8 mouse cellular contexts compared by ENCODE assay signal in genomic region chr17:33810334-33811141, GRCm38 (mm10). TPM values are rescaled to one million over a fixed set of nuclear protein-coding genes. Genes with fewer than 3 reads are reported as not detected.
A peak's percentile ranks its signal among the peaks of the same experiment; 100 is the strongest.
DNase-seq lines count a peak whose midpoint lies in the region; ATAC-seq lines count a peak whose summit lies in the region.

Gene Kank3, plus strand, starts transcription at chr17:33810519.

- peak; percentile 87 for ATAC-seq in heart, embryonic 13.5 days (ENCODE audit: extremely low read depth, insufficient number of reproducible peaks, low FRiP score, low TSS enrichment)
- ATAC-seq in liver, embryonic 12.5 days: peak; percentile 96
- ATAC-seq in stomach, embryonic 15.5 days (ENCODE audit: insufficient read depth, low FRiP score, low read depth): peak; percentile 96

- peak within 1 kb of the TSS; percentile 69 for H3K4me3 ChIP-seq in brown adipose tissue, adult 24 weeks (ENCODE audit: insufficient read depth, low read depth, low read length)
- H3K4me3 ChIP-seq in heart, embryonic 13.5 days: peak within 1 kb of the TSS; percentile 64
- peak within 1 kb of the TSS; percentile 62 for H3K4me3 ChIP-seq in liver, embryonic 12.5 days
- peak within 1 kb of the TSS; percentile 54 for H3K4me3 ChIP-seq in stomach, embryonic 15.5 days (replicated peaks)

- H3K9ac ChIP-seq in heart, embryonic 13.5 days: peak within 1 kb of the TSS; percentile 81
- H3K9ac ChIP-seq in liver, embryonic 12.5 days: peak within 1 kb of the TSS; percentile 64
- H3K9ac ChIP-seq in stomach, embryonic 15.5 days: 0 out of 2 replicates have a peak within 1 kb of the TSS, but pooled peaks have one; percentile 13

- H3K4me1 ChIP-seq in brown adipose tissue, adult 24 weeks (ENCODE audit: control insufficient read depth, insufficient read depth, insufficient read length, low read length): no peaks in the 10 kb centered on the region
- H3K4me1 ChIP-seq in heart, embryonic 13.5 days: peaks cover 35% of the 10 kb centered on the region
- peaks cover 23% of the 10 kb centered on the region for H3K4me1 ChIP-seq in liver, embryonic 12.5 days
- 0 out of 2 replicates have a peak, but pooled peaks cover 4% of the 10 kb centered on the region for H3K4me1 ChIP-seq in stomach, embryonic 15.5 days

- peak; percentile 90 for DNase-seq in CD4-positive, CD25-positive, alpha-beta regulatory T cell, adult 2 months (ENCODE audit: low read depth, low spot score)
- DNase-seq in fat pad, adult 2 months (ENCODE audit: extremely low read depth, low read depth, low spot score): peak; percentile 76
- peak; percentile 96 for DNase-seq in kidney, postnatal 10 days
- peak; percentile 83 to 87 for DNase-seq in natural killer cell, adult 2 months (ENCODE audit: low spot score in 2 of 2)

- peak within 1 kb of the TSS; percentile 87 for H3K4me2 ChIP-seq in heart, embryonic 13.5 days
- H3K4me2 ChIP-seq in liver, embryonic 12.5 days: peak within 1 kb of the TSS; percentile 93
- H3K4me2 ChIP-seq in stomach, embryonic 15.5 days: peak within 1 kb of the TSS; percentile 92

- peaks cover 62% of the 10 kb centered on the region for H3K27me3 ChIP-seq in heart, embryonic 13.5 days (replicated peaks)
- peaks cover 16% of the 10 kb centered on the region for H3K27me3 ChIP-seq in liver, embryonic 12.5 days (replicated peaks)
- no peaks in the 10 kb centered on the region for H3K27me3 ChIP-seq in stomach, embryonic 15.5 days (replicated peaks)

- H3K27ac ChIP-seq in brown adipose tissue, adult 24 weeks (replicated peaks; ENCODE audit: low read depth, low read length): peak within 1 kb of the TSS; percentile 99
- peak within 1 kb of the TSS; percentile 76 for H3K27ac ChIP-seq in heart, embryonic 13.5 days (replicated peaks)
- peak within 1 kb of the TSS; percentile 18; the same call in 1 of the 2 replicates for H3K27ac ChIP-seq in liver, embryonic 12.5 days
- H3K27ac ChIP-seq in stomach, embryonic 15.5 days: 0 out of 2 replicates have a peak within 1 kb of the TSS, but pooled peaks have one; percentile 40

- H3K36me3 ChIP-seq in heart, embryonic 13.5 days: 0 out of 2 replicates have a peak, but pooled peaks cover 1% of the 10 kb centered on the region
- no peaks in the 10 kb centered on the region for H3K36me3 ChIP-seq in liver, embryonic 12.5 days
- no peaks in the 10 kb centered on the region for H3K36me3 ChIP-seq in stomach, embryonic 15.5 days

- WGBS in heart, embryonic 13.5 days: under 1% methylated on average over 36 of the region's 36 CpGs
- WGBS in liver, embryonic 12.5 days (ENCODE audit: insufficient replicate concordance): 1% methylated on average over 36 of the region's 36 CpGs
- WGBS in stomach, embryonic 15.5 days: 1% methylated on average over 36 of the region's 36 CpGs

- H3K9me3 ChIP-seq in heart, embryonic 13.5 days: no peaks in the 10 kb centered on the region
- H3K9me3 ChIP-seq in liver, embryonic 12.5 days (replicated peaks): no peaks in the 10 kb centered on the region
- no peaks in the 10 kb centered on the region for H3K9me3 ChIP-seq in stomach, embryonic 15.5 days

RNA-seq across cellular contexts. Expression of gene Kank3, which starts in this region (rescaled TPM):
- 16.2 and 37.3 TPM in 2 replicates for polyA plus RNA-seq in brown adipose tissue, adult 24 weeks (2012; ENCODE audit: insufficient read depth, insufficient read length, missing spikeins)
- 40.0 and 47.0 TPM in 2 replicates for polyA plus RNA-seq in heart, embryonic 13.5 days (2015; fragmentation: Nextera tagmentation; extraction: Ambion mirVana)
- polyA plus RNA-seq in liver, embryonic 12.5 days (2016; fragmentation: Nextera tagmentation; extraction: Ambion mirVana): 12.6 and 13.2 TPM in 2 replicates
- polyA plus RNA-seq in stomach, embryonic 15.5 days (2015; fragmentation: Nextera tagmentation; extraction: Ambion mirVana): 31.4 and 31.5 TPM in 2 replicates

Comparison
In these comparisons a context has a peak if more than half of its experiments do, and no peak if none do; other contexts are left out.
1. Peak in every context shown above with its lines: DNase-seq, ATAC-seq, H3K4me3 ChIP-seq and H3K27ac ChIP-seq.
2. H3K27ac ChIP-seq: peak in every context shown above with its lines; median percentile 99 in brown adipose tissue, adult 24 weeks; 76 in heart, embryonic 13.5 days; 40 in stomach, embryonic 15.5 days; 18 in liver, embryonic 12.5 days.
3. H3K9ac ChIP-seq: peak in every context shown above with its lines; median percentile 81 in heart, embryonic 13.5 days; 64 in liver, embryonic 12.5 days; 13 in stomach, embryonic 15.5 days.